Mouse (Mus musculus) brain, embryonic 14.5 days (tissue): ENCODE results near the gene Ube2q2.

Source experiments
- CTCF ChIP-seq: fragments of 200-500 bp; IDR thresholded peaks from 2 replicates; pipeline ENCODE4 v1.5.1; 2012; ENCODE audit warnings: inconsistent platforms, mild to moderate bottlenecking, moderate library complexity, borderline replicate concordance; ENCODE audit not compliant: insufficient read depth, insufficient read length; ENCODE audit errors: extremely low read depth
- POLR2A ChIP-seq: fragments of 200-500 bp; IDR thresholded peaks from 2 replicates; pipeline ENCODE4 v1.6.1; 2012; ENCODE audit warnings: mild to moderate bottlenecking, inconsistent platforms, borderline replicate concordance; ENCODE audit not compliant: poor library complexity, insufficient read depth, insufficient read length, severe bottlenecking; ENCODE audit errors: extremely low read depth

- TF ChIP-seq CTCF (no peak), POLR2A (no peak)
Measured at GRCm38 (mm10) chr9:55198260-55198659, 49.6 kb downstream of the Ube2q2 start.
